ENCODE assay signal across 8 mouse cellular contexts in genomic region chr4:109981871-109982680, GRCm38 (mm10). TPM values are rescaled to one million over a fixed set of nuclear protein-coding genes. Genes with fewer than 3 reads are reported as not detected.
A peak's percentile ranks its signal among the peaks of the same experiment; 100 is the strongest.
DNase-seq lines count a peak whose midpoint lies in the region; ATAC-seq lines count a peak whose summit lies in the region.

No protein-coding gene starts in this region.

- DNase-seq in layer of hippocampus, postnatal 10 days (ENCODE audit: low spot score in 2 of 2) = peak; percentile 43 to 55
- DNase-seq in layer of hippocampus, adult 18-20 months (ENCODE audit: low spot score in 2 of 2) = no peak
- no peak for DNase-seq in embryonic facial prominence, embryonic 14.5 days (ENCODE audit: low spot score)
- no peak for DNase-seq in left cerebral cortex, postnatal 4 days
- DNase-seq in adrenal gland, postnatal 36 days = no peak
- no peak for DNase-seq in cerebellum, adult 9-10 months

- no peaks in the 10 kb centered on the region for H3K9me3 ChIP-seq in embryonic facial prominence, embryonic 14.5 days (ENCODE audit: control insufficient read depth, low read length)
- no peaks in the 10 kb centered on the region for H3K9me3 ChIP-seq in intestine, embryonic 15.5 days
- no peaks in the 10 kb centered on the region for H3K9me3 ChIP-seq in neural tube, embryonic 12.5 days

- H3K4me2 ChIP-seq in embryonic facial prominence, embryonic 14.5 days (ENCODE audit: low read depth, low read length) = peak overlapping the region; percentile 59
- peak overlapping the region; percentile 58 for H3K4me2 ChIP-seq in intestine, embryonic 15.5 days (replicated peaks)
- peak overlapping the region; percentile 52 for H3K4me2 ChIP-seq in neural tube, embryonic 12.5 days (replicated peaks)

- peaks cover 11% of the 10 kb centered on the region; the same call in 1 of the 2 replicates for H3K4me1 ChIP-seq in embryonic facial prominence, embryonic 14.5 days (ENCODE audit: control insufficient read depth, insufficient read depth, low read length)
- H3K4me1 ChIP-seq in intestine, embryonic 15.5 days (replicated peaks) = peaks cover 36% of the 10 kb centered on the region
- peaks cover 39% of the 10 kb centered on the region for H3K4me1 ChIP-seq in neural tube, embryonic 12.5 days

- no peaks in the 10 kb centered on the region for H3K36me3 ChIP-seq in embryonic facial prominence, embryonic 14.5 days (ENCODE audit: control insufficient read depth, insufficient read depth, low read length)
- H3K36me3 ChIP-seq in intestine, embryonic 15.5 days = no peaks in the 10 kb centered on the region
- no peaks in the 10 kb centered on the region for H3K36me3 ChIP-seq in neural tube, embryonic 12.5 days

- no peak overlapping the region for H3K27ac ChIP-seq in embryonic facial prominence, embryonic 14.5 days (replicated peaks; ENCODE audit: low read depth, low read length)
- H3K27ac ChIP-seq in intestine, embryonic 15.5 days = no peak overlapping the region
- no peak overlapping the region for H3K27ac ChIP-seq in neural tube, embryonic 12.5 days

- peak overlapping the region; percentile 60 for H3K9ac ChIP-seq in embryonic facial prominence, embryonic 14.5 days (ENCODE audit: low read depth, low read length)
- no peak overlapping the region for H3K9ac ChIP-seq in intestine, embryonic 15.5 days
- no peak overlapping the region for H3K9ac ChIP-seq in neural tube, embryonic 12.5 days

- H3K27me3 ChIP-seq in embryonic facial prominence, embryonic 14.5 days (replicated peaks; ENCODE audit: control insufficient read depth, insufficient read depth, low read length) = peaks cover 100% of the 10 kb centered on the region
- H3K27me3 ChIP-seq in intestine, embryonic 15.5 days (replicated peaks) = peaks cover 98% of the 10 kb centered on the region
- H3K27me3 ChIP-seq in neural tube, embryonic 12.5 days (replicated peaks) = peaks cover 95% of the 10 kb centered on the region

- 3% methylated on average over 6 of the region's 99 CpGs for WGBS in embryonic facial prominence, embryonic 14.5 days
- WGBS in intestine, embryonic 15.5 days = under 1% methylated on average over 96 of the region's 99 CpGs
- WGBS in neural tube, embryonic 12.5 days = under 1% methylated on average over 83 of the region's 99 CpGs

- ATAC-seq in embryonic facial prominence, embryonic 14.5 days (ENCODE audit: low read depth) = no peak
- no peak for ATAC-seq in intestine, embryonic 15.5 days
- ATAC-seq in neural tube, embryonic 12.5 days (ENCODE audit: low FRiP score, low read depth) = no peak

- intact Hi-C loops in left cerebral cortex, postnatal 4 days (cut with DNase I) = loop anchor here (10.0 kb wide), 2 partner anchors 303 to 317 kb away; partner anchors contain the start of gene Cdkn2c

- peak overlapping the region; percentile 43 for H3K4me3 ChIP-seq in embryonic facial prominence, embryonic 14.5 days (ENCODE audit: low read depth, low read length)
- H3K4me3 ChIP-seq in intestine, embryonic 15.5 days (replicated peaks) = peak overlapping the region; percentile 32
- H3K4me3 ChIP-seq in neural tube, embryonic 12.5 days = peak overlapping the region; percentile 28

RNA-seq across cellular contexts. Expression of gene Dmrta2, which starts 4.2 kb away (rescaled TPM):
- total RNA-seq in layer of hippocampus, postnatal 10 days (2021) = 1 to 10 TPM; 6.3 to 8.1 TPM
- total RNA-seq in layer of hippocampus, adult 18-20 months (2021) = 1 to 10 TPM; 2.4 to 2.5 TPM
- 0.71 TPM in 2 replicates for polyA plus RNA-seq in embryonic facial prominence, embryonic 14.5 days (2014; fragmentation: Nextera tagmentation; extraction: Ambion mirVana)
- 0.05 TPM in 2 replicates for polyA plus RNA-seq in intestine, embryonic 15.5 days (2015; fragmentation: Nextera tagmentation; extraction: Ambion mirVana)
- polyA plus RNA-seq in neural tube, embryonic 12.5 days (2016; fragmentation: Nextera tagmentation; extraction: Ambion mirVana) = 0.26 and 0.27 TPM in 2 replicates
- 1 to 10 TPM; 3.2 to 4.7 TPM for total RNA-seq in left cerebral cortex, postnatal 4 days (2021)
- under 1 TPM in 1 of 2 experiments, not detected in 1; 0.13 TPM for total RNA-seq in adrenal gland, postnatal 36 days (2021)

Comparison
In these comparisons a context has a peak if more than half of its experiments do, and no peak if none do; other contexts are left out.
1. DNase-seq: peak in layer of hippocampus, postnatal 10 days (2 of 2); none in layer of hippocampus, adult 18-20 months (0 of 2), embryonic facial prominence, embryonic 14.5 days (single experiment), left cerebral cortex, postnatal 4 days (single experiment), adrenal gland, postnatal 36 days (0 of 2) and cerebellum, adult 9-10 months (single experiment).
2. Peak in every context shown above with its lines, with median percentiles within 50 percentile points of each other: H3K4me2 ChIP-seq and H3K4me3 ChIP-seq.